In the genomic region with DNA sequence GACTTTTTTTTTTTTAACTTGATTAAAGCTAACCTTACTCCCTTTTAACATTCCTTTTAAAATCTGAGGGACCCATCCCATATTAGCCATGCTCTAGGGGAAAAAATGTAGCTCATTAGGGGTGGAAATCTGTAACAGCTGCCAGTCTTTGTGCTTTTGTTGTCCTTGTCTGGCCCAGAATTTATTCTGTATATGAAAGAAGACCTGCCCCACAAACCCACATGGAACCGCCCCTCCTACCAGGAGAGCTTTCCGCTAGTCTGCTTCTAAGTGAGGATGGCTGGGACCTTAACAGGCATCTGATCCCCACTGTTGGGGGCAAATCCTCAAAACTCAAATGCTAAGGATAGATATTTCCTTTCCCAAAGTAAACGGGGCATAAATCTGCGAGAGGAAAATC, we compare ENCODE assay signal across 8 mouse cellular contexts.
DNase-seq lines count a peak whose midpoint lies in the region; ATAC-seq lines count a peak whose summit lies in the region.

No protein-coding gene starts in this region.

- peak; percentile 68 for DNase-seq in heart, adult 11 months
- DNase-seq in heart, postnatal 4 days = no peak
- peak; percentile 76 for DNase-seq in embryonic facial prominence, embryonic 11.5 days (ENCODE audit: low spot score)
- peak; percentile 55 for DNase-seq in midbrain, embryonic 14.5 days
- no peak for DNase-seq in gastrocnemius, postnatal 10 days
- no peak for DNase-seq in adrenal gland, adult (ENCODE audit: inconsistent age in 2 of 2, low spot score in 1 of 2)

- no peak overlapping the region for H3K4me3 ChIP-seq in embryonic facial prominence, embryonic 11.5 days (ENCODE audit: low read depth, low read length)
- H3K4me3 ChIP-seq in hindbrain, embryonic 12.5 days = no peak overlapping the region
- no peak overlapping the region for H3K4me3 ChIP-seq in midbrain, embryonic 14.5 days (replicated peaks; ENCODE audit: low read depth, low read length)

- no peak overlapping the region; the same call in 1 of the 2 replicates for H3K27ac ChIP-seq in embryonic facial prominence, embryonic 11.5 days (replicated peaks; ENCODE audit: low read depth, low read length)
- peak overlapping the region; percentile 67 for H3K27ac ChIP-seq in hindbrain, embryonic 12.5 days
- peak overlapping the region; percentile 17; the same call in 1 of the 2 replicates for H3K27ac ChIP-seq in midbrain, embryonic 14.5 days (replicated peaks; ENCODE audit: low read depth, low read length)

- WGBS in embryonic facial prominence, embryonic 11.5 days = 13% methylated on average over 4 of the region's 4 CpGs
- WGBS in hindbrain, embryonic 12.5 days = 9% methylated on average over 4 of the region's 4 CpGs
- 1% methylated on average over 4 of the region's 4 CpGs for WGBS in midbrain, embryonic 14.5 days

- no peaks in the 10 kb centered on the region for H3K9me3 ChIP-seq in embryonic facial prominence, embryonic 11.5 days (replicated peaks; ENCODE audit: control insufficient read depth, low read length)
- H3K9me3 ChIP-seq in hindbrain, embryonic 12.5 days (replicated peaks) = no peaks in the 10 kb centered on the region
- H3K9me3 ChIP-seq in midbrain, embryonic 14.5 days (ENCODE audit: control insufficient read depth, low read length) = no peaks in the 10 kb centered on the region

- ATAC-seq in embryonic facial prominence, embryonic 11.5 days (replicated peaks; ENCODE audit: insufficient number of reproducible peaks, low FRiP score, low TSS enrichment, low read depth) = peak; percentile 76
- peak; percentile 42; the same call in 1 of the 2 replicates for ATAC-seq in hindbrain, embryonic 12.5 days (ENCODE audit: low FRiP score)
- no peak for ATAC-seq in midbrain, embryonic 14.5 days (ENCODE audit: low FRiP score, low TSS enrichment)
- ATAC-seq in erythroid progenitor cell, adult 5-6 weeks (replicated peaks; ENCODE audit: low FRiP score, poor library complexity, severe bottlenecking) = no peak

- H3K9ac ChIP-seq in embryonic facial prominence, embryonic 11.5 days (replicated peaks; ENCODE audit: low read length) = no peak overlapping the region
- H3K9ac ChIP-seq in hindbrain, embryonic 12.5 days = no peak overlapping the region
- no peak overlapping the region for H3K9ac ChIP-seq in midbrain, embryonic 14.5 days (replicated peaks; ENCODE audit: low read length)

- H3K4me1 ChIP-seq in embryonic facial prominence, embryonic 11.5 days (ENCODE audit: control insufficient read depth, insufficient read depth, low read length) = no peaks in the 10 kb centered on the region; the same call in 1 of the 2 replicates
- peaks cover 37% of the 10 kb centered on the region for H3K4me1 ChIP-seq in hindbrain, embryonic 12.5 days
- peaks cover 19% of the 10 kb centered on the region for H3K4me1 ChIP-seq in midbrain, embryonic 14.5 days (ENCODE audit: control insufficient read depth, insufficient read depth, low read length)

- no peak overlapping the region for H3K4me2 ChIP-seq in embryonic facial prominence, embryonic 11.5 days (ENCODE audit: low read depth, low read length)
- peak overlapping the region; percentile 32 for H3K4me2 ChIP-seq in hindbrain, embryonic 12.5 days (replicated peaks)
- peak overlapping the region; percentile 27 for H3K4me2 ChIP-seq in midbrain, embryonic 14.5 days (ENCODE audit: low read length)

- H3K27me3 ChIP-seq in embryonic facial prominence, embryonic 11.5 days (ENCODE audit: control insufficient read depth, insufficient read depth, low read length) = no peaks in the 10 kb centered on the region
- no peaks in the 10 kb centered on the region for H3K27me3 ChIP-seq in hindbrain, embryonic 12.5 days
- H3K27me3 ChIP-seq in midbrain, embryonic 14.5 days (ENCODE audit: control insufficient read depth, insufficient read depth, low read length) = no peaks in the 10 kb centered on the region

- no peaks in the 10 kb centered on the region for H3K36me3 ChIP-seq in embryonic facial prominence, embryonic 11.5 days (replicated peaks; ENCODE audit: control insufficient read depth, insufficient read depth, low read depth, low read length)
- no peaks in the 10 kb centered on the region for H3K36me3 ChIP-seq in hindbrain, embryonic 12.5 days
- H3K36me3 ChIP-seq in midbrain, embryonic 14.5 days (ENCODE audit: control insufficient read depth, insufficient read depth, low read length) = no peaks in the 10 kb centered on the region

Comparison
In these comparisons a context has a peak if more than half of its experiments do, and no peak if none do; other contexts are left out.
1. DNase-seq: peak in heart, adult 11 months (single experiment), embryonic facial prominence, embryonic 11.5 days (single experiment) and midbrain, embryonic 14.5 days (single experiment); none in heart, postnatal 4 days (single experiment), gastrocnemius, postnatal 10 days (single experiment) and adrenal gland, adult (0 of 2).
2. ATAC-seq: peak in embryonic facial prominence, embryonic 11.5 days (single experiment) and hindbrain, embryonic 12.5 days (single experiment); none in midbrain, embryonic 14.5 days (single experiment) and erythroid progenitor cell, adult 5-6 weeks (single experiment).